Mouse (Mus musculus) spleen, adult 2 months (tissue): ENCODE data around the gene Ddx50.

Experiments
- CTCF ChIP-seq: fragments of 200-500 bp; IDR thresholded peaks from 2 replicates; pipeline ENCODE4 v1.5.1; 2011; ENCODE audit warnings: mild to moderate bottlenecking, inconsistent platforms; ENCODE audit not compliant: insufficient read depth, insufficient read length, insufficient replicate concordance; ENCODE audit errors: extremely low read depth
- POLR2A ChIP-seq: fragments of 200-500 bp; IDR thresholded peaks from 2 replicates; pipeline ENCODE4 v1.6.1; 2011; ENCODE audit warnings: low read depth, low read length, inconsistent platforms

DNA sequence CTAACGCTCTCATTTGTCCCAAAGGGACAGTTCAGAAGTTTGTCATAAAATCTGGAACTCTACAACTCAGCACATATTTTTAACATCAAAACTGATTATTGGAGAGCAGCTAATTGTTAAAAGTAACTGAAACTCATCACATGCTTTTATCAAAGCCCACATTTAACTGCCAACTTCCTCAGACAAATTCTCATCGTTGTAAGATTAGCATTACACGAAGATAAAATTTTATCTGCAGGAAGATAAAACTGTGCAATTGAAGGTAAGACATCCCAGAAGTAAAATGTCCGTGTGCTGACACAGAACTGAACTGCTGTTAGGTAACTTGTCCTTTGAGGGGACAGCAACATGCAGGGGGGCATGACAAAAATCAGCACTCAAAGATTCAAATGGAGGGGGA is 82.2 kb downstream of the Ddx50 start:
- TF ChIP-seq POLR2A (no peak), CTCF (no peak)
